Mouse (Mus musculus) stomach, postnatal 0 days (tissue): ENCODE measurements at regions not wholly inside any gene's neighbourhood (a gene's known extent, or its start where the extent isn't known, plus 50 kb on each side); places are given as distances from the start of the nearest gene placed in this dataset.

Experiments
- CTCF ChIP-seq: IDR thresholded peaks from 2 replicates; pipeline ENCODE4 v1.5.1; 2016; ENCODE audit warnings: antibody characterized with exemption, low read depth, mild to moderate bottlenecking, moderate library complexity
- EP300 ChIP-seq: optimal IDR thresholded peaks from 2 replicates; pipeline ENCODE3; 2016; ENCODE audit warnings: antibody characterized with exemption

DNA sequence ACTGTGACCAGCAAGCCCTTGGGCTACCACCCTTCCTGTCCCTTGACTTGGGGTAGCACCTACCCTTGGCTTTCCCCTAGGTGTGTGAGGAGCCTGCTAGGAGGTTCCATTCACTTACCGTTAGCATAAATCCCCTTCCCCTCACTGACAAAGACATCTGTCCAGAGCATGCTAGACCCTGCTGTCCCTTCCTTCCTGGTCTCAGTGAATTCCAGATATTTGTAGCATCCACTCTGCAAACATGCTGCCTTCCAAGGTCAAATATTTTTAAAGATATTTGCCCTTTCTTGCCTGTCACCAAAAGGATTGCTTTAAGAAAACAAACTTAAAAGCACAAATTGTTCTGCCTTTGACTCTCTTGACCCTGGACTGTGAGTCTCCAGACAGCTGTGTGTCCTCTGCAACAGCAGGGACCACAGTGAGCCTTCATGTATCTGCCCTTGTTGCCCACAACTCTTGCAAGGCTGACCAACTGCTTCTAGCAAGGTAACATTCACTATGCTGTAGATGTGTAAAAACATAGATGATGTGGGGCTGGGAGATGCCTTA lies 173.4 kb upstream of the Agap1 start:
- no peak for TF ChIP-seq CTCF
- TF ChIP-seq EP300: no peak
